Comparison of ENCODE assay signal across 29 mouse cellular contexts in genomic region chr8:122470691-122471090, GRCm38 (mm10). TPM values are rescaled to one million over a fixed set of nuclear protein-coding genes. Genes with fewer than 3 reads are reported as not detected.
DNase-seq lines count a peak whose midpoint lies in the region; ATAC-seq and TF ChIP-seq lines count a peak whose summit lies in the region.
"Had no signal": no experiment of that assay in that cellular context is flagged by ENCODE, and none has a peak within 500 bp of the region (broad histone marks: within the 10 kb centered on the region; RNA-seq: fewer than 3 reads in every experiment).

No protein-coding gene starts in this region.

- peak overlapping the region; percentile 30; the same call in 1 of the 2 replicates for H3K27ac ChIP-seq in heart, embryonic 16.5 days (ENCODE audit: low read length)
- no peak overlapping the region for H3K27ac ChIP-seq in heart, embryonic 12.5 days (ENCODE audit: poor library complexity, severe bottlenecking)
- peak overlapping the region; percentile 27 for H3K27ac ChIP-seq in spleen, adult 2 months (ENCODE audit: insufficient read depth, low read length)
- no peak overlapping the region for H3K27ac ChIP-seq in midbrain, postnatal 0 days (ENCODE audit: low read depth, low read length)
- H3K27ac ChIP-seq: embryonic facial prominence, embryonic 13.5 days; forebrain, embryonic 12.5 days; heart, adult 2 months; hindbrain, embryonic 10.5 days; kidney, embryonic 15.5 days; limb, embryonic 13.5 days; liver, embryonic 13.5 days had no signal

- DNase-seq in spleen, adult 2 months (ENCODE audit: low read depth in 1 of 2, low spot score in 2 of 2), result no peak
- no peak for DNase-seq in spleen, postnatal 4 days (ENCODE audit: low spot score in 2 of 2)
- peak; percentile 69 for DNase-seq in thymus, postnatal 0 days (ENCODE audit: low spot score)
- no peak for DNase-seq in natural killer cell, adult 2 months (ENCODE audit: low spot score in 2 of 2)
- DNase-seq in midbrain, postnatal 0 days (ENCODE audit: low spot score), result no peak
- DNase-seq in heart, postnatal 10 days, result no peak
- DNase-seq: cerebellum, adult 18-20 months; cerebellum, postnatal 25 days; embryo, embryonic 11 days; gastrocnemius, postnatal 36 days; heart, adult 2 months; kidney, adult 11 months; kidney, postnatal 4 days; layer of hippocampus, adult 9-11 months; liver, embryonic 13.5 days; lung, embryonic 14.5 days; midbrain, embryonic 14.5 days; right cerebral cortex, adult 18-20 months had no signal

- H3K4me1 ChIP-seq in heart, embryonic 16.5 days (ENCODE audit: control insufficient read depth, insufficient read depth, low read length), result peaks cover 15% of the 10 kb centered on the region
- peaks cover 15% of the 10 kb centered on the region for H3K4me1 ChIP-seq in heart, embryonic 12.5 days (replicated peaks)
- peaks cover 20% of the 10 kb centered on the region; the same call in 1 of the 2 replicates for H3K4me1 ChIP-seq in spleen, adult 2 months (ENCODE audit: control insufficient read depth, insufficient read depth, insufficient read length)
- H3K4me1 ChIP-seq in midbrain, postnatal 0 days (ENCODE audit: insufficient read depth, low read length), result peaks cover 7% of the 10 kb centered on the region

- no peak overlapping the region for H3K4me3 ChIP-seq in heart, embryonic 16.5 days (ENCODE audit: low read length)
- no peak overlapping the region for H3K4me3 ChIP-seq in heart, embryonic 12.5 days
- no peak overlapping the region for H3K4me3 ChIP-seq in spleen, adult 2 months (ENCODE audit: extremely low read depth, insufficient read depth, insufficient read length)
- no peak overlapping the region for H3K4me3 ChIP-seq in midbrain, postnatal 0 days (ENCODE audit: low read depth, low read length)
- H3K4me3 ChIP-seq: embryonic facial prominence, embryonic 13.5 days; erythroblast, embryonic 14.5 days; forebrain, embryonic 12.5 days; heart, adult 2 months; hindbrain, embryonic 10.5 days; kidney, embryonic 15.5 days; limb, embryonic 13.5 days; liver, embryonic 13.5 days had no signal

- TF ChIP-seq POLR2A in spleen, adult 2 months (IDR thresholded peaks at IDR 0.05; ENCODE audit: low read depth, low read length), result no peak

- TF ChIP-seq CTCF in spleen, adult 2 months (IDR thresholded peaks at IDR 0.05; ENCODE audit: extremely low read depth, insufficient read depth, insufficient read length, insufficient replicate concordance), result no peak
- no peak for TF ChIP-seq CTCF in midbrain, postnatal 0 days (IDR thresholded peaks at IDR 0.05)

- no peak overlapping the region for H3K9ac ChIP-seq in heart, embryonic 16.5 days (ENCODE audit: low read length)
- H3K9ac ChIP-seq in heart, embryonic 12.5 days, result no peak overlapping the region
- H3K9ac ChIP-seq in midbrain, postnatal 0 days (replicated peaks; ENCODE audit: low read length, poor library complexity, severe bottlenecking), result no peak overlapping the region
- H3K9ac ChIP-seq: embryonic facial prominence, embryonic 13.5 days; forebrain, embryonic 12.5 days; kidney, embryonic 15.5 days; limb, embryonic 13.5 days; liver, embryonic 13.5 days; lung, embryonic 14.5 days had no signal

- H3K36me3 ChIP-seq in heart, embryonic 16.5 days (ENCODE audit: control insufficient read depth, insufficient read depth), result peaks cover 15% of the 10 kb centered on the region
- H3K36me3 ChIP-seq in heart, embryonic 12.5 days, result peaks cover 66% of the 10 kb centered on the region
- H3K36me3 ChIP-seq in spleen, adult 2 months (ENCODE audit: control insufficient read depth, insufficient read depth, low read length), result peaks cover 24% of the 10 kb centered on the region
- H3K36me3 ChIP-seq in midbrain, postnatal 0 days (ENCODE audit: insufficient read depth, low read length), result peaks cover 53% of the 10 kb centered on the region

- no peak overlapping the region for H3K4me2 ChIP-seq in heart, embryonic 16.5 days (ENCODE audit: low read depth, low read length)
- no peak overlapping the region for H3K4me2 ChIP-seq in heart, embryonic 12.5 days
- H3K4me2 ChIP-seq in midbrain, postnatal 0 days (ENCODE audit: low read depth, low read length, poor library complexity, severe bottlenecking), result no peak overlapping the region
- H3K4me2 ChIP-seq: embryonic facial prominence, embryonic 13.5 days; forebrain, embryonic 12.5 days; kidney, embryonic 15.5 days; limb, embryonic 13.5 days; liver, embryonic 13.5 days; lung, embryonic 14.5 days had no signal

- H3K9me3 ChIP-seq in heart, embryonic 16.5 days (replicated peaks; ENCODE audit: control insufficient read depth, low read length), result no peaks in the 10 kb centered on the region
- H3K9me3 ChIP-seq in heart, embryonic 12.5 days (replicated peaks), result no peaks in the 10 kb centered on the region
- H3K9me3 ChIP-seq in midbrain, postnatal 0 days (ENCODE audit: low read length), result no peaks in the 10 kb centered on the region
- H3K9me3 ChIP-seq: embryonic facial prominence, embryonic 13.5 days; forebrain, embryonic 12.5 days; hindbrain, embryonic 10.5 days; kidney, embryonic 15.5 days; limb, embryonic 13.5 days; liver, embryonic 13.5 days had no signal

- intact Hi-C loops in heart, postnatal 10 days (cut with DNase I), result loop anchor here (10.0 kb wide), 1 partner anchor 744 kb away; the partner anchor contains the start of genes Chmp1a and Spata33

- no peak for ATAC-seq in heart, embryonic 16.5 days (replicated peaks; ENCODE audit: extremely low read depth, insufficient read depth, low FRiP score)
- ATAC-seq in heart, embryonic 12.5 days (ENCODE audit: insufficient number of reproducible peaks, low FRiP score), result no peak
- no peak for ATAC-seq in midbrain, postnatal 0 days (ENCODE audit: low FRiP score)

- WGBS in heart, embryonic 16.5 days, result 82% methylated on average over 5 of the region's 5 CpGs
- WGBS in heart, embryonic 12.5 days, result 80% methylated on average over 5 of the region's 5 CpGs
- WGBS in spleen, adult 2 months, result 28% methylated on average over 5 of the region's 5 CpGs
- WGBS in midbrain, postnatal 0 days, result 85% methylated on average over 5 of the region's 5 CpGs

- no peaks in the 10 kb centered on the region for H3K27me3 ChIP-seq in heart, embryonic 16.5 days (ENCODE audit: control insufficient read depth, insufficient read depth, low read length)
- H3K27me3 ChIP-seq in heart, embryonic 12.5 days (replicated peaks), result no peaks in the 10 kb centered on the region
- no peaks in the 10 kb centered on the region for H3K27me3 ChIP-seq in spleen, adult 2 months (ENCODE audit: control insufficient read depth, insufficient read depth, low read length)
- H3K27me3 ChIP-seq in midbrain, postnatal 0 days (ENCODE audit: insufficient read depth, low read length), result no peaks in the 10 kb centered on the region
- H3K27me3 ChIP-seq: embryonic facial prominence, embryonic 13.5 days; forebrain, embryonic 12.5 days; kidney, embryonic 15.5 days; limb, embryonic 13.5 days; liver, embryonic 13.5 days had no signal

RNA-seq across cellular contexts. Expression of gene Rnf166, which starts 5.2 kb away (rescaled TPM):
- 42.1 and 48.6 TPM in 2 replicates for polyA plus RNA-seq in heart, embryonic 16.5 days (2015; fragmentation: Nextera tagmentation; extraction: Ambion mirVana)
- 33.7 and 39.7 TPM in 2 replicates for polyA plus RNA-seq in heart, embryonic 12.5 days (2016; fragmentation: Nextera tagmentation; extraction: Ambion mirVana)
- 79.6 and 115 TPM in 2 replicates for polyA plus RNA-seq in spleen, adult 2 months (2012; rRNA removed)
- polyA plus RNA-seq in thymus, postnatal 0 days (2015; fragmentation: Nextera tagmentation; extraction: Ambion mirVana), result 98.0 and 108 TPM in 2 replicates
- 26.4 and 40.8 TPM in 2 replicates for total RNA-seq in midbrain, postnatal 0 days (2014; rRNA removed)
- 25.1 and 26.5 TPM in 2 replicates for polyA plus RNA-seq in midbrain, postnatal 0 days (2015; fragmentation: Nextera tagmentation; extraction: Ambion mirVana)
- 10 to 100 TPM; 28.2 to 32.0 TPM for total RNA-seq in heart, postnatal 10 days (2021)

RNA-seq across cellular contexts. Expression of gene Ctu2, which starts 5.3 kb away (rescaled TPM):
- 25.2 and 27.8 TPM in 2 replicates for polyA plus RNA-seq in heart, embryonic 16.5 days (2015; fragmentation: Nextera tagmentation; extraction: Ambion mirVana)
- 30.0 and 31.1 TPM in 2 replicates for polyA plus RNA-seq in heart, embryonic 12.5 days (2016; fragmentation: Nextera tagmentation; extraction: Ambion mirVana)
- 40.8 and 50.3 TPM in 2 replicates for polyA plus RNA-seq in spleen, adult 2 months (2012; rRNA removed)
- polyA plus RNA-seq in thymus, postnatal 0 days (2015; fragmentation: Nextera tagmentation; extraction: Ambion mirVana), result 72.9 and 75.3 TPM in 2 replicates
- total RNA-seq in midbrain, postnatal 0 days (2014; rRNA removed), result 37.7 and 52.6 TPM in 2 replicates
- 95.0 and 99.5 TPM in 2 replicates for polyA plus RNA-seq in midbrain, postnatal 0 days (2015; fragmentation: Nextera tagmentation; extraction: Ambion mirVana)
- total RNA-seq in heart, postnatal 10 days (2021), result 10 to 100 TPM in 1 of 2 experiments, 1 to 10 TPM in 1; 9.6 to 14.1 TPM

RNA-seq across cellular contexts. Expression of gene Snai3, which starts 10.2 kb away (rescaled TPM):
- 2.8 and 3.6 TPM in 2 replicates for polyA plus RNA-seq in heart, embryonic 16.5 days (2015; fragmentation: Nextera tagmentation; extraction: Ambion mirVana)
- polyA plus RNA-seq in heart, embryonic 12.5 days (2016; fragmentation: Nextera tagmentation; extraction: Ambion mirVana), result 2.1 and 2.3 TPM in 2 replicates
- polyA plus RNA-seq in spleen, adult 2 months (2012; rRNA removed), result 3.9 and 6.0 TPM in 2 replicates
- 37.5 TPM in 2 replicates for polyA plus RNA-seq in thymus, postnatal 0 days (2015; fragmentation: Nextera tagmentation; extraction: Ambion mirVana)
- total RNA-seq in midbrain, postnatal 0 days (2014; rRNA removed), result not detected in 2 replicates
- not detected in 2 replicates for polyA plus RNA-seq in midbrain, postnatal 0 days (2015; fragmentation: Nextera tagmentation; extraction: Ambion mirVana)
- under 1 TPM; 0.52 to 0.53 TPM for total RNA-seq in heart, postnatal 10 days (2021)
- total RNA-seq: adrenal gland, adult 18-20 months; megakaryocyte-erythroid progenitor cell, adult 5-6 weeks had no signal
- polyA plus RNA-seq: erythroblast, embryonic 14.5 days; forebrain, embryonic 12.5 days; hindbrain, embryonic 10.5 days; midbrain, embryonic 14.5 days; neural tube, embryonic 14.5 days had no signal

RNA-seq across cellular contexts. Expression of gene Mvd, which starts 27.5 kb away (rescaled TPM):
- 15.9 and 16.1 TPM in 2 replicates for polyA plus RNA-seq in heart, embryonic 16.5 days (2015; fragmentation: Nextera tagmentation; extraction: Ambion mirVana)
- polyA plus RNA-seq in heart, embryonic 12.5 days (2016; fragmentation: Nextera tagmentation; extraction: Ambion mirVana), result 22.8 and 24.1 TPM in 2 replicates
- 17.0 and 20.5 TPM in 2 replicates for polyA plus RNA-seq in spleen, adult 2 months (2012; rRNA removed)
- polyA plus RNA-seq in thymus, postnatal 0 days (2015; fragmentation: Nextera tagmentation; extraction: Ambion mirVana), result 17.4 and 19.5 TPM in 2 replicates
- 57.1 and 94.5 TPM in 2 replicates for total RNA-seq in midbrain, postnatal 0 days (2014; rRNA removed)
- polyA plus RNA-seq in midbrain, postnatal 0 days (2015; fragmentation: Nextera tagmentation; extraction: Ambion mirVana), result 62.1 and 66.8 TPM in 2 replicates
- total RNA-seq in heart, postnatal 10 days (2021), result 1 to 10 TPM; 5.4 to 5.7 TPM

RNA-seq across cellular contexts. Expression of gene Cyba, which starts 38.0 kb away (rescaled TPM):
- polyA plus RNA-seq in heart, embryonic 16.5 days (2015; fragmentation: Nextera tagmentation; extraction: Ambion mirVana), result 170 and 202 TPM in 2 replicates
- polyA plus RNA-seq in heart, embryonic 12.5 days (2016; fragmentation: Nextera tagmentation; extraction: Ambion mirVana), result 175 and 182 TPM in 2 replicates
- 751 and 823 TPM in 2 replicates for polyA plus RNA-seq in spleen, adult 2 months (2012; rRNA removed)
- 540 and 564 TPM in 2 replicates for polyA plus RNA-seq in thymus, postnatal 0 days (2015; fragmentation: Nextera tagmentation; extraction: Ambion mirVana)
- 23.1 and 27.7 TPM in 2 replicates for total RNA-seq in midbrain, postnatal 0 days (2014; rRNA removed)
- polyA plus RNA-seq in midbrain, postnatal 0 days (2015; fragmentation: Nextera tagmentation; extraction: Ambion mirVana), result 35.6 and 40.4 TPM in 2 replicates
- total RNA-seq in heart, postnatal 10 days (2021), result 10 to 100 TPM; 61.8 to 63.9 TPM

Comparison
In these comparisons a context has a peak if more than half of its experiments do, and no peak if none do; other contexts are left out.
1. H3K27ac ChIP-seq: peak in heart, embryonic 16.5 days (single experiment) and spleen, adult 2 months (single experiment); none in heart, embryonic 12.5 days (single experiment) and midbrain, postnatal 0 days (single experiment).